Mouse (Mus musculus): ENCODE data around the gene Il23r. TPM values are rescaled to one million over a fixed set of nuclear protein-coding genes. Genes with fewer than 3 reads are reported as not detected.

The Il23r gene
- under 1 TPM; 0.12 to 0.33 TPM for polyA plus RNA-seq (2017; shearing (Covaris generic))

DNA sequence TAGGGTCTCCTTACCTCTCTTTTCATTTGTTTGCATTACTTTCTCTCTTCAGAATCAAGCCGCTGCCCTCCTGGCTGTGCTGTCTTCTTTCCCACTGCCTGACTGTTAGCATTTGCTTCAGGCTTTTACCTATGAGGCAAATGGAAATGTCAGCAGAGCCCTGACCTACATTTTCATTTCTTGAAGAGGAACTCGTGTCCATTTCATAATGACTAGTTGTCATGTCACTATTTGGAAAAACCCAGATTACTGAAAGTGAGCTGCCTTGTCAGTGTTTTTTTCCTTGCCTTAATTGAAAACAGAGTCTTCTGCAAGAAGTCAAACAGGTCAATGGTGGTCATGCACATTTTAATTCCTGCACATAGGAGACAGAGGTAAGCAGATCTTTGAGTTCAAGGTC is at the start of gene Il23r:
Gene Il23r, minus strand, starts transcription at position 101 of the 400 bp plus-strand sequence.

DNA sequence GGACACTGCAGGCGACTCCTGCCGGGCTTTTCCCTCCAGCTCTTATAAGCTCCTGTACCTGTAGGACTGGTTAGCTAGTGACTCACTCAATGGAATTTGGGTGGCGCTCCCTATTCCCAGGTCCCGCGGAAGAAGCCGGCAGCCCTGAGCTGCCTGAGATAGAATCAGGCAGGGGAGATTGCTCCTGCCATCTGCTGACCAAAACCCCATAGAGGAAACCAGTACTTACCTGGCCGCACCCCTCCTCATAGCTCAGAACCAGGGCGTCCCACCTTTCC is 44.1 kb upstream of the Il23r start, which contains the start of gene Tacstd2:
Gene Tacstd2, minus strand, starts transcription at position 20 of the 278 bp plus-strand sequence.

DNA sequence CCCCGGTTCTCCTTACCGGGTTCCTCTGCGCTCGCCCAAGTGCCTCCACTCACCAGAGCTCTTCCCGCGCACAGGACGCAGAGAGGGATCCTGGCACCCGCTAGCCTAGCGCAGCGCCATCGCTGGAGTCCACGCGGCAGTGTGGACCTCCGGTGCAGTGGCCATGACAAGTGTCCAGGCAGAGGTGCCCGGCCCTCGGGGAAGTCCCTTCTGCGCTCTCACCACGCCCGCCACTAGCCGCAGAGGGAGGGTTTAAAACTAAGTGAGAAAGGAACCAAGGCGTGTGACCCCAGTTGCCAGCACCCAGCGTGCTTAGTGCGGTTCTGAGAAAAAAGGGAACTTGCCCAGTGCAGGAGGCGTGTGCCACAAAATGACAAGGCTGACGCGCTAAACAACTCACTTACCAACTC is 115.7 kb downstream of the Il23r start, which contains the start of gene Il12rb2:
Gene Il12rb2, minus strand, starts transcription at position 207 of the 410 bp plus-strand sequence.

Other genes with a start within 250 kb of the Il23r start
- 1 to 10 TPM in 1 of 2 experiments, not detected in 1; 1.0 TPM for gene Il12rb2, start 115.7 kb downstream of the Il23r start, polyA plus RNA-seq (2017; shearing (Covaris generic))
- under 1 TPM in 1 of 2 experiments, not detected in 1; 0.30 TPM for gene Tacstd2, start 43.9 kb upstream of the Il23r start, polyA plus RNA-seq (2017; shearing (Covaris generic))